Mouse (Mus musculus) erythroblast, embryonic 14.5 days (primary cell): Measurements from ENCODE around the gene Rpl28.

Source experiments
- GATA1 ChIP-seq: IDR thresholded peaks from 2 replicates; pipeline ENCODE4 v1.6.1; 2012; ENCODE audit warnings: low read length, inconsistent platforms, mixed read lengths
- TAL1 ChIP-seq: IDR thresholded peaks from 3 replicates; pipeline ENCODE4 v1.6.1; 2012; ENCODE audit warnings: low read length, inconsistent platforms, mixed read lengths

DNA sequence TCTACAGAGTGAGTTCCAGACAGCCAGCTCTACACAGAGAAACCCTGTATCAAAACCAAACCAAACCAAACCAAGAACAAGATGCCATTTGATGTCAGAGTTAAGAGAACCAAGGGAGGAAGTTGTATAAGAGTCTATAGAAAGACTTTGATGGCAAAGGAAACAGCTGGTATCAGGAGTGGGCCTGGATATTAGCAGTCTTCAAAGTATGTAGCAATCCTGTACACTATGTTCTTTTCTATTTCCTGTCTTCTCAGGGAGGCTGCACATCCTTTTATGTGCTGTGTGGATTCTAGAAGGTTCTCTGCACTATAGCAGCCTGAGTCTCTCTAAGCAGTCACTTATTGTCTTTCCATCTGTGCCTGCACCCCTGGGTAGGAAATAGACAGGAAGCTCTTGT is 23.9 kb downstream of the Rpl28 start:
- TF ChIP-seq GATA1 (no peak), TAL1 (no peak)
